Mouse (Mus musculus) ES-Bruce4 (cell line): ENCODE data around the gene Rhoh. TPM values are rescaled to one million over a fixed set of nuclear protein-coding genes. Genes with fewer than 3 reads are reported as not detected.

Experiments used
- H3K27ac ChIP-seq: 2 replicates; pipeline ENCODE4 v1.5.1; 2012; ENCODE audit warnings: low read length, inconsistent platforms; ENCODE audit not compliant: insufficient read depth
- H3K27me3 ChIP-seq: 2 replicates; pipeline ENCODE4 v1.6.1; 2012; ENCODE audit warnings: mild to moderate bottlenecking, low read length, inconsistent platforms; ENCODE audit not compliant: control insufficient read depth, poor library complexity, insufficient read depth, severe bottlenecking
- H3K36me3 ChIP-seq: 2 replicates; pipeline ENCODE4 v1.6.1; 2012; ENCODE audit warnings: inconsistent platforms, mild to moderate bottlenecking, low read length, moderate library complexity; ENCODE audit not compliant: control insufficient read depth, poor library complexity, insufficient read depth, severe bottlenecking
- H3K4me1 ChIP-seq: one replicate; pipeline ENCODE4 v1.8.1; 2011; ENCODE audit warnings: low read length; ENCODE audit not compliant: control insufficient read depth, insufficient read depth
- H3K4me3 ChIP-seq: 2 replicates; pipeline ENCODE4 v1.5.1; 2011; ENCODE audit warnings: low read depth, mild to moderate bottlenecking, low read length
- H3K9ac ChIP-seq: 2 replicates; pipeline ENCODE4 v1.6.1; 2012; ENCODE audit warnings: low read depth, mild to moderate bottlenecking, inconsistent platforms; ENCODE audit not compliant: poor library complexity, severe bottlenecking
- H3K9me3 ChIP-seq: replicated peaks from 2 replicates; pipeline ENCODE4 v1.6.1; 2012; ENCODE audit warnings: mild to moderate bottlenecking, low read length, inconsistent platforms; ENCODE audit not compliant: control insufficient read depth, poor library complexity, insufficient read depth, severe bottlenecking
- CTCF ChIP-seq: IDR thresholded peaks from one replicate; pipeline ENCODE4 v1.8.1; 2011; ENCODE audit warnings: low read depth, low read length
- EP300 ChIP-seq: IDR thresholded peaks from 2 replicates; pipeline ENCODE4 v1.6.1; 2011; ENCODE audit warnings: low read depth, low read length; ENCODE audit not compliant: insufficient read depth
- POLR2A ChIP-seq: IDR thresholded peaks from one replicate; pipeline ENCODE4 v1.8.1; 2011; ENCODE audit warnings: low read length; ENCODE audit not compliant: insufficient read depth
- polyA plus RNA-seq: library from polyadenylated mRNA; stranded (reverse); fragments of >200 nt; gene quantifications from 2 replicates; pipeline ENCODE4 v1.2.4, GENCODE M21; 2011; ENCODE audit warnings: low read depth; ENCODE audit not compliant: missing spikeins, insufficient read depth, insufficient read length

Gene Rhoh
- polyA plus RNA-seq, 1 experiment: 0.12 TPM

GRCm38 (mm10) chr5:65941145-65941544 is 80.1 kb downstream of the Rhoh start:
- TF ChIP-seq EP300 (no peak), POLR2A (no peak), CTCF (no peak)
- Histone ChIP-seq H3K4me1 (no peaks in the 10 kb centered on the region), H3K9me3 (no peaks in the 10 kb centered on the region)

More at GRCm38 (mm10) chr5:65941145-65941544, 80.1 kb downstream of the Rhoh start:
- Histone ChIP-seq H3K9ac (no peak overlapping the region), H3K36me3 (no peaks in the 10 kb centered on the region), H3K27me3 (no peaks in the 10 kb centered on the region), H3K4me3 (no peak overlapping the region), H3K27ac (no peak overlapping the region)

Other genes starting within 250 kb of the Rhoh start
- gene Pds5a, start 162.9 kb upstream of the Rhoh start, polyA plus RNA-seq: 318 and 327 TPM in 2 replicates
- gene N4bp2, start 97.7 kb upstream of the Rhoh start, polyA plus RNA-seq: 73.4 and 75.3 TPM in 2 replicates
- 3.9 and 5.6 TPM in 2 replicates for gene Chrna9, start 73.7 kb downstream of the Rhoh start, polyA plus RNA-seq
- 0.67 and 2.3 TPM in 2 replicates for gene 9130230L23Rik, start 143.1 kb downstream of the Rhoh start, polyA plus RNA-seq